Mouse (Mus musculus) gastrocnemius, postnatal 36 days (tissue): ENCODE measurements around the gene Fate1. TPM values are rescaled to one million over a fixed set of nuclear protein-coding genes. Genes with fewer than 3 reads are reported as not detected.

Experiments used
- total RNA-seq, 2 experiments: library from RNA; stranded (reverse); gene quantifications; 2 replicates each; pipeline ENCODE4 v1.2.3; 2021

The Fate1 gene
- total RNA-seq, 2 experiments from 2014 or later: not detected

Other genes with a start within 250 kb of the Fate1 start
- gene Vma21, start 157.1 kb upstream of the Fate1 start, total RNA-seq: 10 to 100 TPM; 19.8 to 21.2 TPM
- not detected for gene Gm1141, start 52.0 kb upstream of the Fate1 start, total RNA-seq
- 1 to 10 TPM; 2.5 to 4.0 TPM for gene Prrg3, start 10.4 kb upstream of the Fate1 start, total RNA-seq
- not detected for gene Cnga2, start 18.9 kb downstream of the Fate1 start, total RNA-seq
- not detected for gene Magea4, start 249.0 kb downstream of the Fate1 start, total RNA-seq